Mouse (Mus musculus) gonadal fat pad, adult 2 months (tissue): ENCODE data around the gene Myt1l. TPM values are rescaled to one million over a fixed set of nuclear protein-coding genes. Genes with fewer than 3 reads are reported as not detected.

Experiments
- DNase-seq: peaks from one replicate; pipeline ENCODE4 v3.0.0-alpha.2; 2012; ENCODE audit warnings: low read depth
- polyA plus RNA-seq: library from polyadenylated mRNA; depleted of rRNA; stranded (reverse); fragments of >200 nt; gene quantifications from 2 replicates; pipeline ENCODE4 v1.2.3, GENCODE M21; 2012; rRNA removed

Myt1l gene
- 0.13 and 0.18 TPM in 2 replicates for polyA plus RNA-seq

DNA sequence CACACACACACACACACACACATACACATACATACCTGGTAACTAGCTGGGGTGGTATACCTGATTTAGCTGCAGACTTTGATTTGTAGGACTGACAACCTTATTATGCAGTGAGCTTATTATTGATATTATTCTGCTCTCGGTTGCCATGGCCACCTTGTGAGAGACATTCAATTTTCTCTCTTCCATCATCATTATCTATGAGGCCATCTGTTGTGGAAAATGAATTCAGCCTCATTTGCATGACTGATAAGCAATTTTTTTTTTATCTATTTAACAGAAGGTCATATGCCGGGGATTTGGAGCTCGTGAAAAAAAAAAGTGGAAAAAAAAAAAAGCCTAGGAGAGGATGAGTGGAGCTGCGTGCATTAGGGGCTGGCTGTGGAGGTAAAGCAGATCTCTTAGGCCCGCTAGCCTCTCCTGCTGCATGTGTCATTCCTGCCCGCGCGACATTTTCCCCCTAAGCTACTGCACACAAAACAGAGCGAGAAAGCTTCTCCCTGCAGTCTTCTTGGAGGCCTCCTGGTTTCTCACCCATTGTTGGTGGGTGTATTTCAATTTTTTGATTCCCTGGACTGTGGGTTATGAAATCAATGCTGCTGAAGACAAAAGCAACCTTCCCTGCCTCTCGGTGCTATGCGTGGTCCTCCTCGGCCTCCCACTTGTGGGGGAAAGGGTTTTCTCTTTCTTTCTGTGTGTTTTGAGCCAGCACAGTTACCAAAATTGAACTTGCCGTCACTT is at the start of gene Myt1l:
Myt1l (plus strand) TSS at position 354 of the 741 bp plus-strand sequence.
- DNase-seq = no peak

- DNase-seq = no peak
These were observed 41.7 kb upstream of the Myt1l start for GRCm38 (mm10) chr12:29486424-29487035.

DNA sequence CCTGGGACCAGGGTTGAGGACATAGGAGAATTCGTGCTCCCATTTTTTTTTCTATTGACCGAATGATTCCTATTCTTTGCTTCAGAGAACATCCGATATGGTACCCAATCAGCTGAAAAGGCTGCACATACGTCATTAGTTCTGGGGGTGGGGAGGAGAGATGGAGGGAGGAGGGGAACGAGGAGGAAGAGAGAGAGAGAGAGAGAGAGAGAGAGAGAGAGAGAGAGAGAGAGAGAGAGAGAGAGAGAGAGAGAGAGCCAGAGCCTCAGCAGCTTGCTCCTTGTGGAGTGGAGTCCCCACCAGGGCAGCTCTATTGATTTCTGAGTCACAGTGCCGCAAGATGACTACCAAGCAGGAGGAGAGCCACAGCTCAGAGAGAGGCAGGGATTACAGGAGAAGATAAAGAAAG is 1.9 kb upstream of the Myt1l start:
- no peak for DNase-seq

DNA sequence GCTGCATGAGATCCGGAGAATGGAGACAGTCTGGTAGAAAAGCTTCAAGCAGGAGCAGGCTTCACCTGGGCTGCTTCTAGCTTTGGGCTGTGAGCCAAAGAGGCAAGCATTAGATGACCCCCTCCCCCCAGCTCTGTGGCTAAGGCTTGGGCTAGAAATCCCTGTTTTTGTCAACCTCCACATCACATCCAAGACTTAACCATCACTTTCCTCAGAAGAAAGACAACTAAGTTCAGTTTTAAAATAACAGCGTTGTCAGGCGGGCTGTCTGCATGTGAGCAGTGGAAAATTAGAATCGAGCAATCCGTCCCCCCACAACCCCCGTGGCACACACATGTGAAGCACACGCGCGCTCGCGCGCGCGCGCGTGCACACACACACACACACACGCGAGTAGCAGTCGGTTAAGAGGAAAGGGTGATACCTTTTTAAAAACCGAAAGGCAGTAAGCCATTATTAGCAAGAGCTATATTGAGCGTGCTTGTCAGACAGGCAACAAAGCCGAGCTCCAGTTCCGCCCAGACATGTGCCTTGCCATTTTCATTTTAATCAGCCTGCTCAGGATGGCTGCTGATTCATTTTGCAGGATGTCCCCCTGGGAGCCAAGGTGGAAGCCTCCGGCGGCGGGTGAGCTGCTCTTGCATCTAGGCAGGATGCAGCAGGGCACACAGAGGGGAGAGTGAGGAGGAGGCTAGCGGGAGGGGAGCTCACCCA is 979 bp upstream of the Myt1l start:
- no peak for DNase-seq

DNA sequence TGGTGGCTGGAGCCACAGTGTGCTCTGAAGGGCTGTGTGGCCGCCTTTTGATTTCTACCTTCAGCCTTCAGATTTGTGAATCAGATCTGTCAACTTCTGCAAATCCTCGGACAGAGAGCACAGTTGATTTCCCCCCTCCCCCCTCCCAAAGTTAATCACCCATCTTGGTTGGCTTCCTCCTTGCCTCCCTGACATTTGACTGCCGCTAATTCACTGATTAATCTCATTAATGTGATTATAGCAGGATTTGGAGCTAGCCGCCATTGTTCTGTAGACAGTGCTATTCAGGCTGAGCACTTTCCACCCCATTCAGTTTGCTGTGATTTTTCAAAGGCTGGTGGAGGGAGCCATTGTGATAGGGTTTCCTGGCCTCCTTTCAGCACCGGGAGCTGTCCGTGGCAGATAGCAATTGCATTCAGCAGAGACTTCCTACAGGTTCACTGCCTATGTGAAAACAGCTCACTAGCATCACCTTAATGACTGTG is 2.1 kb downstream of the Myt1l start:
- DNase-seq = no peak

DNA sequence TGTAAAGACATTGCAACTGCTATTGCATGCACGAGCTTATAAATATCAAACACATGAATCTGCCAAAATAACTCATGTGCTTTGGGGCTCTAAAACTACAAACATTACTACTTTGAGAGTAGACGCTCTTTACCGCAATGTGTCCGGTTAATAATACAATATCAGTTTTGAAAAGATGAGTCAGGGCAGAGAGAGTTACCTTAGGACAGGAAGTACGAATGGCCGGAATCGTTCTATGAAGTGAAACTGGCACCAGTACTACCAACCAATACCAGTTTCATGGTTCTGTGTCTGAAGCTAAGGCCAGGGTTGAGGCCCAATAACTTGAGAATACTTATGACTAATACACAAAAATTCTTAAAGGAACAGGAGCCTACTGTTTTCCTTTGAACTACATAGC is 2.6 kb downstream of the Myt1l start:
- DNase-seq = no peak

DNA sequence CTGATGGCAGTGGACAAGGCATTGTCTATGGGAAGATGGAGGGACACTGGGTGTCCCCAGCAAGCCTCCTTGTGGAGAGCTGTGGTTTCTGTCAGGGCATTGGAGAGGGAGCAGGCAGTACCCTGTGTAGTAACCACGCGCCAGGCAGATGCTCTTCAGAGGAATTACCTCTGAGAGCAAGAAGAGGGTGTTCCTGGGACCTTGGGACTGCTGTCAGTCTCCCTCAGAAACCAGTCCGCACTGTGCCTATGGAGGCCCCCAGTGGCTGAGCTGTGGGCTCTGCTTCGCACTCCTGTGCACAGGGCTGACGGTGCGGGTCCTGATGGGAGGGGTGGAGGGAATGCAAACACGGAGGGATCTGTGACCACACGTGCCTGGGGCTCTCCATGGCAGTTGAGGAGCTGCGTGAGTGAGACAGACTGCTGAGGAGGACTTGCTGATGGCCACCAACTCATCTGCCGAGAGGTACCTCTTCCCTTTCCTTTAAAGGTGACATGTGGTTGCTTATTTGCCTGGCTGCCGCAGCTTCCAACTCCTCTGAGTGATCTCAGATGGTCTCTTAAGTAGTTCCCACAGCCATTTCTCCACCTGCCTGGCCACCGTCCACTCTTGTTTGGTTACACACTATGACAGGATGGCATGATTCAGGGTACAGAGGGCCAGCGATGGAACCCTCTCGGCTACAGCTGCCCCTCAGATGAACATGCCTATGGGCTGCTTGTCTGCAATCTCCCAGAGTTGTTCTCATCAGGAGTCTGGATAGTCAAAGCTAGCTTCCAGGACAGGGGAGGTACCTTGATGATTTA is 5.1 kb downstream of the Myt1l start:
- no peak for DNase-seq

DNA sequence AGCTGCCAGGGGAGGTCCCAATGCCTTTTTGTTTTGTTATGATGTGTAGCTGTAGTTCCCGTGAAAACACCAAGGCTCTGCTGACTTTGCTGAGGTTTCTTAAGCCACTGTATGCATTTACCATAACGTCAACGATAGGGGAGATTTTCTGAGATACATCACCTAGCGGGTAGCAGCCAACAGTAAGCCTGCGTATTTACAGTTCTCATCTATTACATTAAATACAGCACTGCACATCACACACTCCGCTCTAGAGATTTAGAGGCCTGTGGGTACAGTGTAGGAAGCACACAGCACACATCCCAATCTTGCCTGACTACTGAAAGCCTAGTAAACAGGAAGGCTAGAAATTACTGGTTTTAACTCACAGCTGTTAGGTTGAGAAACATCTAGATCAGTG is 6.1 kb downstream of the Myt1l start:
- no peak for DNase-seq

- no peak for DNase-seq
These were observed 6.6 kb downstream of the Myt1l start for GRCm38 (mm10) chr12:29534761-29535300.

- no peak for DNase-seq
These were observed 9.7 kb downstream of the Myt1l start for GRCm38 (mm10) chr12:29537916-29538315.

GRCm38 (mm10) chr12:29538456-29538855 is 10.3 kb downstream of the Myt1l start:
- no peak for DNase-seq

- DNase-seq = no peak
These were observed 10.9 kb downstream of the Myt1l start for GRCm38 (mm10) chr12:29539106-29539505.

- no peak for DNase-seq
These were observed 12.6 kb downstream of the Myt1l start for GRCm38 (mm10) chr12:29540741-29541140.

DNA sequence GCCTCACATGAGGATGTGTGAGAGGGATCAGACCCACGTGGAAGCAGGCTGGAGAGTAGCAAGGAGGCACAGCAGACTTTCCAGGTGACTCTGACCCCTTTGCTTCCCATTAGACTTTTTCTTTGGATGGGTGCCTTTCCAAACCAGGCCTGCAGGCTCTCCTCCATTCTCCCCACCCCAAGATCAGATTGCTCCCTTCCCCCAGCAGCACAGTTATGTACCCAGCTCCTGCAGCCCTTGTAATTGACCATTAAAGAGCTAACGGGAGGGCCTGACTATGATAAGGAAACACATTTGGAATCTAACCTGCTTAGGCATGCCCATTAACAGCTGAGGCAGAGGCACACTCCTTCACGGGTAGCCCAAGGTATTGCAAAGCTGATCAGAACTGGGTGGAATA is 17.9 kb downstream of the Myt1l start:
- DNase-seq = no peak

- no peak for DNase-seq
These were observed 18.9 kb downstream of the Myt1l start for GRCm38 (mm10) chr12:29547112-29547511.

DNA sequence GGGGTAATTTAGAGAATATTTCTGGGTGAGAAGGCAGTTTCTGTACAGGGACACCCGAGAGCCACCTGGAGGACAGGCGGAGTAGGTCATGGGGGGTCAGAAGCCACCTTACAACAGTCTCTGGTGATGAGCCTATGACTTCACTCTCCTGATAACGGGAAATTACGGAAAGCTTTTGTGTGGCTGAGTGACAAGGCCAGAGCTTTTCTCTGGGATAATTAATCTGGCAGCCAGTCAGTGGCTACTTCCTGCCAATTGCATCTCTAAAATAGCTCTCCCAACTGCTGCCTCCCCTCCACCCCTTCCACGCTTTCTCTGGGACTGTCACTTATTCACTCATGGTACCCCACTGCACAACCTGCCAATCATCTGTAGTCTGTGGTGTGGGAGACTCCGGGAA is 19.6 kb downstream of the Myt1l start:
- no peak for DNase-seq

DNA sequence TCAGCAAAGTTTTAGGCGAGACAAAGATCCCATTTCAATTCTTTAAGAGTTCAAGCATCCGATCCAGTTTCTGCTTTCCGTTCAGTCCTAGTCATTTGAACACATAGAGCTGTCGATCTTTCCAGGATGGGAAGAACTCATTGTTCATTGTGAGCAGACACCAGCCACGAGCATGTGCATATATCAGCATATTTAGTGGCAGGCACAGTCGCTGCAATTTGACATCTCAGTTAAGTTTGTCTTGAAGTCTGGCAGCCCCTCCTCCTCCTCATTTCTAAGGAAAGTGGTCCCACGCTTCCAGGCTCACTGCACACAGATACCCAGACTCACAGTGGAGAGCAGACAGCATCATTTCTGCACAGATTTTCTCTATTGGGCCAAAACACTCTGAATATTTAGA is 25.0 kb downstream of the Myt1l start:
- no peak for DNase-seq

DNA sequence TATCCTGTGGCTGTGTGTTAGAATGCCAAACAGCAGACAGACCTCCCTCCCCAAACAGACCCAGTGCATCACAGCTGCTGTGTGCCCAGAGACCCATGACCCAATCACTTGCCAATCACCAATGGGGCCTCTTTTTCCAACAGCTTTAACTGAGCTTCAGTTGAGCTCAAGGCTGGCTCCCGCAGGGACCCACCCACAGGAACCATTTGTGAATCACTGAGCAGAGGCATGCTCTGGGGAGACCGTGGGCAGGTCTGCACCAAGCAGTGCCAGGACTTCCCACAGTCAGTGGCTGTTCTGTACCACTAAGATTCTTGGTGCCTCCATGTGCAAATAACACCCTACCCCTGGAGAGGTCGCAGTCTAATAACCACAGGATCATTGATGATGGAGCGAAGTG is 27.5 kb downstream of the Myt1l start:
- DNase-seq = no peak

GRCm38 (mm10) chr12:29556408-29556807 is 28.2 kb downstream of the Myt1l start:
- DNase-seq = no peak

- DNase-seq = no peak
These were observed 28.7 kb downstream of the Myt1l start for GRCm38 (mm10) chr12:29556901-29557300.

GRCm38 (mm10) chr12:29559769-29560168 is 31.6 kb downstream of the Myt1l start:
- no peak for DNase-seq

GRCm38 (mm10) chr12:29561222-29561621 is 33.0 kb downstream of the Myt1l start:
- DNase-seq = no peak
